Mouse (Mus musculus): ENCODE data around the gene Ropn1l.

The Ropn1l gene

DNA sequence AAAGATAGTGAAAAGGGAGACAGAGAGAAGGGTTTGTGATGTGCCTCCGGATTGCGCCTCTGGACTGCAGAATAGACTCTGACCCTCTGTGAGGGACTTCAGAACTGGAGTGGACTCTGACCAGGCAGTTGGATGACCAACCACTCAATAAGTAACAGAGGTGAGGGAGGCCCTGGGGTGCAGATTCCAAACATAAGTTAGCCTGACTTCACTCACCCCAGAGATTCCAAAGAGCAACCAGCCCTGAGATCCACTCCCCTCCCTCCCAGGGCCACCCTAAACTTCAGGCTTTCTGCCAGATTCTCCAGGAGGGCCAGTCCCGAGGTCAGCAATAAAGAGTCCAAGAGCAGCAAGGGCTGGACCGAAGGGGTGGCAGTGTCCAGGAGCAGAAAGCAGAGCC, 46.0 kb downstream of the Ropn1l start:
- WGBS = 77% methylated on average over 4 of the region's 4 CpGs

DNA sequence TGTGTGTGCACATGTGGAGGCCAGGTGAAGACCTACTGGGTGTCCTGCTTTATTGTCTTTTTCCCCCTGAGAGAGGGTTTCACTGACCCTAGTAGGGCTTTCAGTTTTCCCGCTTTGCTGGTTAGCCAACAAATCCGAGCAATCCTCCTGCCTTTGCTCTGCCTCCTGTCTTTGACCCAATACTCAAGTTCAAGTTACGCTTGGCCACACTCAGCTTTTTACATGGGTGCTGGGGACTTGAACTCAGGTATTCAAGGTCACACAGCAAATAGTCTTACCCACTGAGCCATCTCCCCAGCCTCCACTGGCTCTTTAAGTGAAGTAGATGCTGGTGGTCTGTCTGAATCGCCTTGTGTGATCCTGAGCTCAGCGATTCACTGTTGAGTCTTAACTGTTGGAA, 46.7 kb downstream of the Ropn1l start:
- WGBS = 84% methylated on average over 5 of the region's 5 CpGs

DNA sequence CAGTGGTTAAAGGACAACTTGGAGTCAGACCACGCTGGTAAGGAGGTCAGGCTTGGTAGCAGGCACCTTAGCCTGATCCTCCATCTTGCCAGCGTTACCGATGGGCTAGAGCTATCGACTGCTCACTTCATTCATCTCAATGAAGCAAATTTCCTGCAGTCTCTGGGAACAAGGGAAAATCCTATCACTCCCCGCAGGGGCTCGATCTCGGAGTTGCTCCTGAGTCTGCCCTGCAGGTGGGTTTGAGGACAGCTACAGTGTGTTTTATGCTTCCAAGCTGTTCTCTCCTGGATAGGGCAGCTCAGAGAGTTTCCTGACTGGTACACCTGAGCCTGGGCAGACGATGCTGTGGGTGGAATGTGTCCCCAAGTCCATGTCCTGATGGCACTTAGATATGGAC, 49.2 kb downstream of the Ropn1l start:
- 90% methylated on average over 8 of the region's 8 CpGs for WGBS

DNA sequence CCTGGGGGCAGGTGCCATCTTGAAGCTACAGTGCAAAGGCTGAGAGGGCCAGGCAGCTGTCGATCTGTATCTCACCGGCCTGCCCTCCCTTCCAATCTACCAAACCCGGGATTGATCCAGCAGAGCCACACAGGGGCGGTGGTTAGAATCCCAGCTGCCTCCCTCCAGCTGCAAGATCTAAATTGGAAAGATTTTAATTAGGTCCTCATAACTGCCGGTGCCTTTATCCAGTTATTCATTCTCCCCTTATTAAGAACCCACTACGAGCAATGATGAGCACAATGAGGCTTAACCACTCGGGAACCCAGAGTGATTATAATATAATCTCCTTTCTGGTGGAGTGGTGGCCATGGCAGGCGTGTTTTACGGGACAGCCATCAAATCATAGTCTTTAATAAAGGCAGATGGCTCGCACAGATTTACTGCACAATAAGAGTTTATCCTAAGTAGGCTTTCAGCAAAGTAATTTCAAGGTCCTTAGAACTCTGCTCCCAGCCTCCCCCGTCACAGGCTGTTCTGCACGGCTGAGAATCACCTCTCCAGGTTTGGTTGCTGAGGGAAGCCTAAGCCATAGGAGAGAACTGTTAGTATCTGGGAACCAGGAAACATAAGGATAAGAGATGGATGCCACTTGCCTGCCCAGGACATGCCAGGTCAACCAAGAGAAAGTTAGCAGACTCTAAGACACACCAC, 51.2 kb downstream of the Ropn1l start:
- WGBS = 66% methylated on average over 12 of the region's 12 CpGs

DNA sequence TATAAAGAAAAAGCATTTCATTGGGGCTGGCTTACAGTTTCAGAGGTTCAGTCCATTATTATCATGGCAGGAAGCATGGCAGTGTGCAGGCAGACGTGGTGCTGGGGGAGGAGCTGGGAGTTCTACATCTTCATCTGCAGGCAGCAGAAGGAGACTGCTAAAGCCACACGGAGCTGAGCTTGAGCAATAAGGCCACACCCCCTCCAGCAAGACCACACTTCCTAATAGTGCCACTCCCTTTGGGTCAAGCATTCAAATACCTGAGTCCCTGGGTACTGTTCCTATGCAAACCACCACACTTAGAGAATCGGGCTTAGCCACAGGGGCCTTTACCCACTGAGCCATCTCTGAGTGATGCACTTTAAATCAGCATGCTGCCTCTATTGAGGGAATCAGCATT, 52.6 kb downstream of the Ropn1l start:
- 57% methylated on average over 3 of the region's 3 CpGs for WGBS

DNA sequence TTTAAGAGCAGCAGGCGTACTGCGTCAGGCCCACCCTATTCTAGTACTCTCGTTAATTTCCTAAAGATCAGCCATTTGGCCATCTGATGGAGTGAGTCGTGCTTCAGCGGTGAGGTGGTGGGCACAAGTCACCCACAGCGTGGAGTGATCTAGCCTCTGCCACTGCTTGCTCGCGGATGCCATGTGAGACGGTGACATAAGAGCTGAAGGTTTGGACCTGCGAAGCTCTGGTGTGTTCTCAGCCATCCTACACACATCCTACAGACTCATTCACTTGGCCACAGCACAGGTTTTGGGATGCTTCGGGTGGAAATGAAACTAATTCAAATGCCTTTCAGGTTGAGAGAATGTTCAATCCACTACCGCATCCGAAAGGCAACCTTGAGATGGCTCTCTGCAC, 54.8 kb downstream of the Ropn1l start:
- 60% methylated on average over 13 of the region's 13 CpGs for WGBS

DNA sequence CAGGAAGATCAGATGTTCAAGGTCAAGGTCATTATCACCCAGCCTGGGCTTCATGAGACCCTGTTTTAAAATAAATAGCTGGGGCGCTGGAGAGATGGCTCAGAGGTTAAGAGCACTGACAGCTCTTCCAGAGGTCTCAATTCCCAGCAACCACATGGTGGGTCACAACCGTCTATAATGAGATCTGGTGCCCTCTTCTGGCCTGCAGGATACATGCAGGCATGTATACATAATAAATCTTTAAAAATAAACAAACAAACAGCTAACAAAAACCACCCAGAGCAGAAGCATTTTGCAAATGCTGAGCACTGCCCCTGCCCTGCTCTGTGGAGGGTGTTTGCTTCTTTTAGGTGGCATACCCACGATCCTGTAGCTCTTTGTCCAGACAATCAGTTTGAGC, 56.2 kb downstream of the Ropn1l start:
- 87% methylated on average over 3 of the region's 3 CpGs for WGBS

DNA sequence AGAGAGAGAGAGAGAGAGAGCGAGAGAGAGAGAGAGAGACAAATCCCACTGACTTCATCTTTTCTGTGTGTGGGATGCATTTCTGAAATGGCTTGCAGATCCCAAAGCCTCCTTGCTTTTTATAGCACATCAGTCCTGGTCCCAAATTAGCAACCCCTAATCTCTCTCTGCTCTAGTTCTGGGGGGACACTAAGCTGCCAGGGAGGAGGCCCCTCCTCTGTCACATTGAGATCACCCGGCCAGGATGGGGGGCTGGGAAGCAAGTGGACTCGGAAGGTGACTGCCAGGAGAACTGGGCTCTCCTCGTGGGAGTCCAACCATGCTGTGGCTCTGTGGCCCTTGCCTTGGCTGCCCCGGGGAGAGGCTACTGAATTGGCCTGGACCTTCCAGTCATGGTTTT, 56.8 kb downstream of the Ropn1l start:
- 52% methylated on average over 5 of the region's 5 CpGs for WGBS

DNA sequence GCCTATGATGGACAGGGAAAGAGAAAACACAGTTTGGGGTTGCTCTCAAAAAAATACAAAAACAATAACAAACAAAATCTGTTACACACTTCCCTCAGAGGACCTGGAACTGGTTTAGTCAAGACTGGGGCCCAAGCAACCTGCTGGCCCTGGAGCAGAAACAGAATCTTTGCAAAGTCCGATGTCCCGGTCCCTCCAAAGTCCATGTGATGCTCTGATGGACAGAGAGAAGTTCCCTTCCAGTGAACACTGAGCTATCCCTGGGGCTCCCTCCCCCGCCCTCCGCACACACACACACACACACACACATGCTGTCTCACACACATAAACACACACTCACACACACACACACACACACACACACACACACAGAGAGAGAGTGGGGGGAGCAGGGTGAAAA, 57.6 kb downstream of the Ropn1l start:
- WGBS = 66% methylated on average over 4 of the region's 4 CpGs

DNA sequence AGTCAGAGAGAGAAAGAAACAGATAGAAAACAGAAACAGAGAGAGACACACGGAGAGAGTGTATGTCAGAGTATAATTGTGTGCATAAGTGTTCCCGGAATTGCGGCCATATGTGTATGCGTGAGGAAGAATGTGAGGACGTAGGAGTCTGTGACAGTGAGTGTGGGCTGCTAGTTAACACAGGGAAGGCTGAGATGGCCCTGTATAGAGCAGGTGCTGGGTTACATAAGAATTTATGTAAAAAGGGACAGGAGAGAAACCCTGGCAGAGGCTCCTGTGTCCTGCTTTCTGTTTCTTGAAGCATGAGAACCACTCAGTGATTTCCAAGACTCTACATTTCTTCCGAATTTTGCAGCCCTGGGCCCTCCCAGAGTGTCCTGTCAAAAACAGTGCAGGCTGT, 60.1 kb downstream of the Ropn1l start:
- WGBS = 40% methylated on average over 6 of the region's 6 CpGs

DNA sequence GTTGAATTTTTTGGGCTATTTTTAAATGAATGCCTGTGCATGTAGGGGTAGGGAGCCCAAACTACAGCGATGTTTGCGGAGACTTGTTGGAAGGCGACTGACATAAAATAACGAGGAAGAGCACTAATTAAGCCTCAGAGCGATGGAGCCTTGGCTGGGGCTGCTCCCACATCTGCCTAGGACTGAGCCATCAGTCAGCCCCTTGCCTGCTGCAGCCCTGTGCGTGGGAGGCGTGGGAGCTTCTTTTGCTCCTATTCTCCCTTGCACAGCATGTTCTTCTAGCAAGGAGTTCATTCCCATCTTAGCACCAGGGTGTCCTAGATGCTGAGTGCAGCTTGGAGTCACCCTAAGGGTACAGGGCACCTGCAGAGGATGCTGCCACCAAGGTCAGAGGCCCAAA, 60.8 kb downstream of the Ropn1l start:
- 42% methylated on average over 7 of the region's 7 CpGs for WGBS

DNA sequence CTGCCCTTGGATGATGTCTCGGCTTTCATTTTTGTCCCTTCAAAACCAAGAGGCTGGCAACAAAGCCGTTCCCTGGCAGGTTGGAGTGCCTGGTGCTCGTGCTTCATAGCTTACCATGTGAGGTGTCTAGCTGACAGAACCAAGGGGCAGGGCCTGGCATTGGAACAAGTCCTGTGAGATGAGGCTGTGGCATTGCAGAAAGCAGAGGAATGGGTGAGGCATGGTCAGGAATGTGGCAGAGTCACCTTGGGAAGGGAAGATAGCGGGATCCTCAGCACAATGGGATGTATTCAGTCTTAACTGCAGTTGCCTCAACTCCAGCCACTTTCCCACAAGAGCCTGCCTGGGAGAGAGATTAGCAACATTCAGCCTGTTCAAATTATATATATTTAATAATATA, 61.4 kb downstream of the Ropn1l start:
- 74% methylated on average over 4 of the region's 4 CpGs for WGBS
